Mouse (Mus musculus): ENCODE data around the gene Slc16a13.

- TF ChIP-seq POLR2AphosphoS5 (IDR thresholded peaks at IDR 0.05; ENCODE audit: insufficient replicate concordance, low read depth, low read length) (no peak), CTCF (IDR thresholded peaks at IDR 0.05; ENCODE audit: low read depth, low read length) (no peak), TAL1 (conservative IDR thresholded peaks at IDR 0.05; ENCODE audit: low read depth, low read length) (no peak), GATA1 (IDR thresholded peaks at IDR 0.05; ENCODE audit: borderline replicate concordance, low read length) (no peak), GATA2 (IDR thresholded peaks at IDR 0.05; ENCODE audit: borderline replicate concordance, low read depth, low read length) (no peak)
Observed at GRCm38 (mm10) chr11:70171181-70171580, 49.7 kb downstream of the Slc16a13 start.
